Mouse (Mus musculus): ENCODE measurements around the gene Zfp618. TPM values are rescaled to one million over a fixed set of nuclear protein-coding genes. Genes with fewer than 3 reads are reported as not detected.

Zfp618 gene
- polyA plus RNA-seq, 1 experiment from 2014 or later: 8.9 TPM

DNA sequence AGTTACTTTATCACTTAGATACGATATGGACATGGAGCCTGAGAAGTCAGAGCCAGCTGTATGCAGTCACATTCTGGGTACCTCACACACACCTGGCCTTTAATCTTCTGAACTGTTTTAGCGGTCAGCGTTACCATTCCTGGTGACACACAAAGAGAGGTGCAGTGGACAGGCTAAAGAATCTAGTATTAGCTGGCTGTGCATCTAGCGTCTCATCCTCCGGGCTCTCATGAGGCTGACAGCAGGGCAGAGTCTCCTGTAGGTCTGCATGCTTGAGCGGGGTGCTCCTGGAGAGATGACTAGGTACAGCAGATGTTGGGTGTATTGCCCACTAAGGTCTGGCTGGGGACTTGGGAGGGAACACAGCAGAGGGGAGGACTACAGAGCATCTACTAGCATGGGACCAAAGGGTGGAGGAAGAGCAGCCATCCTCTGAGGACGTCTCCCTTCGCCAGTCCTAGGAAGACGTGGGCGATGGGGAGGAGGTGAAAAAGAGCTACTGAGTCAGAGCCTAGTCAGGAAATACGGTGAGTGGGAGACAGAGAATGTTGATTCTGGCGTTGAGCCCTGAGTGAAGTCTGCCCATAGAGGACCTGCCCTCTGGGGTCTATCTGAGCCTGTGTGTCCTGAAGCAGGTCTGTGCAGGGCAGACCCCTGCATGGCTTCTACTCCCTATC is 103.3 kb downstream of the Zfp618 start:
- H3K4me2 ChIP-seq (ENCODE audit: low read length): no peak overlapping the region
- 71% methylated on average over 12 of the region's 12 CpGs for WGBS
- no peaks in the 10 kb centered on the region for H3K9me3 ChIP-seq (ENCODE audit: control insufficient read depth, low read length)
- no peaks in the 10 kb centered on the region for H3K36me3 ChIP-seq (ENCODE audit: control insufficient read depth, insufficient read depth, low read length)
- H3K4me3 ChIP-seq (ENCODE audit: control insufficient read depth in 1 of 2, insufficient read depth in 1 of 2, low read depth in 1 of 2, low read length in 2 of 2): no peak overlapping the region
- H3K9ac ChIP-seq (ENCODE audit: low read length): no peak overlapping the region
- H3K4me1 ChIP-seq (ENCODE audit: control insufficient read depth in 2 of 2, insufficient read depth in 2 of 2, low read length in 2 of 2): peaks cover 15 to 24% of the 10 kb centered on the region in 2 experiments
- ATAC-seq (ENCODE audit: insufficient number of reproducible peaks, insufficient read depth, low FRiP score, low read depth): no peak
- H3K27ac ChIP-seq (replicated peaks in 1 of 2; ENCODE audit: control insufficient read depth in 1 of 2, insufficient read depth in 1 of 2, low read depth in 2 of 2, low read length in 2 of 2): no peak overlapping the region
- H3K27me3 ChIP-seq (ENCODE audit: control insufficient read depth, insufficient read depth, low read length): no peaks in the 10 kb centered on the region

DNA sequence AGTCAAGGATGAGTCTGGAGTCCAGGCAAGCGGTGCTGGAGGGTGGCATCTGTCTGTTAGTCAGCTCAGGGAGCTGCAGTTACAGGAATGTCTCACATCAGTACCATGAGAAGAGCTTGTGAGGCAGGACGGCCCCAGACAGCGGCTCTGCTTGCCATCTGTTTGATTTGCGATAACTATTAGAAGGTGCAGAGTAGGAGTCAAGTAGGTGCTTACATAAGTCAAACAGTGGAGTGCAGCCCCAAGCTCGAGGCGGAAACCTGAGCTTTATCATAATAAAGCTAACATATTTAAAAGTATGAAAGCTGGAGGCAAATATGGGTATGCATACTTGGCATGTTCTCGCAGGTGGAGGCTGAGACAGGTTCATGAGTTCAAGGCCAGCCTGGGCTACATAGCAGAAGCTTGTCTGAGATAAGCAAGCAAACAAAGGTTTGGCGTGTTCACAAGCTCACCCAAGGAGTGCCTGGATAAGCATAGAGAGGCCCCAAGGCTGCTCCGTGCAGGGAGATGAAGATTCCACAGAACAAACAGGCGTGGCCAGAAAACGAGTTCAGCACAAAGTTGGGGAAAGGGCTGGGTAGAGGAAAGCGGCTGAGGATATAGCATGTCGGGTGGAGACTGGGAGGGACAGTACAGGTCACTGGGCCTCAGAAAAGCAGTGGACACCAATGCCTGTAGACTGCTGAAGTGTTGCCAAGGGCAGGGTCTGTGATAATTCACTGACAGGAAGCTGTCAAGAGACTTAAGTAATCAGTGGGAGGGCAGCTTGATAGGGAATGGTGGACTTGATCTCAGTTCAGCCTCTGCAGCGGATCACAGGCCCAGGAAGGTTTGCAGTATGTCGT is 106.3 kb downstream of the Zfp618 start:
- WGBS: 34% methylated on average over 15 of the region's 15 CpGs

DNA sequence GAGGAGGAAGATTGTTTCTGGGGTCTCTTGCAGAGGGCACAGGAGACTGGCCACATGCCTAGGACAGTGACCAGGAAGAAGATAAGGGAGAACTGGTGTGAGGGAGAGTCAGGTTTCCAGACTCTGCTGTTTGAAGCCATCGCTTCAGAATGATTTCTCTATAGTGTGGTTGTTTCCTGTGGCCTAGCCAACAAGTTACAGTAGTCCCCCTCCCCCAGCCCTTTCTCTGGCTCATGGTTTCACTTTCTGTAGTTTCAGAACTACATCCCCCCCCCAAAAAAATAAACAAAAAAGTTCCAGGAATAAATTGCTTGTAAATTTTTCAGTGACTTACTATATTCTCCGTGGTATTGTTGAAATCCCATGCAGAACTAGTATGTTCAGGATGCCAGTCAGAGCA is 107.8 kb downstream of the Zfp618 start:
- Histone ChIP-seq H3K4me3 (ENCODE audit: control insufficient read depth in 1 of 2, insufficient read depth in 1 of 2, low read depth in 1 of 2, low read length in 2 of 2) (no peak overlapping the region), H3K27ac (replicated peaks in 1 of 2; ENCODE audit: control insufficient read depth in 1 of 2, insufficient read depth in 1 of 2, low read depth in 2 of 2, low read length in 2 of 2) (0 out of 4 replicates have a peak overlapping the region, but pooled peaks of 1 of the 2 experiments have one; percentile 4), H3K4me2 (ENCODE audit: low read length) (no peak overlapping the region), H3K4me1 (ENCODE audit: control insufficient read depth in 2 of 2, insufficient read depth in 2 of 2, low read length in 2 of 2) (peaks cover 15 to 24% of the 10 kb centered on the region in 2 experiments), H3K27me3 (ENCODE audit: control insufficient read depth, insufficient read depth, low read length) (no peaks in the 10 kb centered on the region), H3K9me3 (ENCODE audit: control insufficient read depth, low read length) (no peaks in the 10 kb centered on the region), H3K36me3 (ENCODE audit: control insufficient read depth, insufficient read depth, low read length) (no peaks in the 10 kb centered on the region), H3K9ac (ENCODE audit: low read length) (no peak overlapping the region)
- 91% methylated on average over 2 of the region's 2 CpGs for WGBS
- no peak for ATAC-seq (ENCODE audit: insufficient number of reproducible peaks, insufficient read depth, low FRiP score, low read depth)

More for the DNA sequence above, 106.3 kb downstream of the Zfp618 start:
- Histone ChIP-seq H3K27me3 (ENCODE audit: control insufficient read depth, insufficient read depth, low read length) (no peaks in the 10 kb centered on the region), H3K4me2 (ENCODE audit: low read length) (no peak overlapping the region), H3K4me3 (ENCODE audit: control insufficient read depth in 1 of 2, insufficient read depth in 1 of 2, low read depth in 1 of 2, low read length in 2 of 2) (no peak overlapping the region), H3K9me3 (ENCODE audit: control insufficient read depth, low read length) (no peaks in the 10 kb centered on the region), H3K27ac (replicated peaks in 1 of 2; ENCODE audit: control insufficient read depth in 1 of 2, insufficient read depth in 1 of 2, low read depth in 2 of 2, low read length in 2 of 2) (peak overlapping the region in 1 of 2 experiments; percentile 41; a peak in 1 of 4 replicates), H3K9ac (ENCODE audit: low read length) (no peak overlapping the region), H3K36me3 (ENCODE audit: control insufficient read depth, insufficient read depth, low read length) (no peaks in the 10 kb centered on the region), H3K4me1 (ENCODE audit: control insufficient read depth in 2 of 2, insufficient read depth in 2 of 2, low read length in 2 of 2) (peaks cover 15 to 24% of the 10 kb centered on the region in 2 experiments)
- ATAC-seq (ENCODE audit: insufficient number of reproducible peaks, insufficient read depth, low FRiP score, low read depth): peak; percentile 52

DNA sequence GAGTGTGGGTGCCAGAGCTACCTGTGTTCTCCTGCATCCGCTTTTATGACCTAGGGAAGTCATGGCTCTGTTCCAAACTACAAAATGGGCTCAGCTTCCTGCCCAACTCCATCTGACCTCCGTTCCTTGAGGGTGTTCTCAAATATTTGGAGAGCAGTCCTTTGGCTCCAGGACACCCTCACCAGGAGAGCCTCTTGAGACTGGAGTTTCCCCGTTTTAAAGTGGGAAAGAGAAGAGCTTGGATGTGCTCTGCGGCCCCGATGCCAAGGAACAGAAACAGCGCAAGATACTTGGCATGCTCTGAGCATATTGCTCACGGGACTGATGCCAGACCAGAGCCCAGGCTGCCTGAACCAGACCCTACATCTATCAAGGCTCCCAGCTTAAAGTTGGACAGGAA is 113.8 kb downstream of the Zfp618 start:
- 77% methylated on average over 7 of the region's 7 CpGs for WGBS
- Histone ChIP-seq H3K27ac (replicated peaks in 1 of 2; ENCODE audit: control insufficient read depth in 1 of 2, insufficient read depth in 1 of 2, low read depth in 2 of 2, low read length in 2 of 2) (no peak overlapping the region), H3K27me3 (ENCODE audit: control insufficient read depth, insufficient read depth, low read length) (no peaks in the 10 kb centered on the region), H3K4me3 (ENCODE audit: control insufficient read depth in 1 of 2, insufficient read depth in 1 of 2, low read depth in 1 of 2, low read length in 2 of 2) (no peak overlapping the region), H3K4me1 (ENCODE audit: control insufficient read depth in 2 of 2, insufficient read depth in 2 of 2, low read length in 2 of 2) (no peaks in the 10 kb centered on the region), H3K36me3 (ENCODE audit: control insufficient read depth, insufficient read depth, low read length) (peaks cover 22% of the 10 kb centered on the region), H3K4me2 (ENCODE audit: low read length) (no peak overlapping the region), H3K9me3 (ENCODE audit: control insufficient read depth, low read length) (no peaks in the 10 kb centered on the region), H3K9ac (ENCODE audit: low read length) (no peak overlapping the region)
- no peak for ATAC-seq (ENCODE audit: insufficient number of reproducible peaks, insufficient read depth, low FRiP score, low read depth)

DNA sequence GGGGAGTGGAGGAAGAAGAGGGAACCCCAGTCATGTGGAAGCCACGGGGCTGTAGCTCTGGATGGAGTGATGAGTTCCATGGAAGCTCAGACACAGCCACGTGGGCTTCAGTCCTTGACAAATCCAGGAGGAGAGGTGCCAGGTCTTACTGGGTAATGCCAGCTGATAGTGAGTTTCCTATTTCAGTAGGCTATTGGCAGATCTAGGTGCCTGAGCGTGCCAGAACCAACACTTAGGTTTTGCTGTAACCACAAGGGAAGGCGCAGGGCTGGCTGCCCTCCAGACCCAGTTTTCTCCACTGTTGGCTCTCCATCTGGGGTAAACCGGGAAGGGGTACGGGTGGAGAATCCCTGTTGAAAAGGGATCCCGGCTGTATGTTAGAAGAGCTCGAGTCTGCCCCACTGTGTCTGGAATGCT is 119.1 kb downstream of the Zfp618 start:
- H3K4me2 ChIP-seq (ENCODE audit: low read length): no peak overlapping the region
- no peak overlapping the region for H3K27ac ChIP-seq (replicated peaks in 1 of 2; ENCODE audit: control insufficient read depth in 1 of 2, insufficient read depth in 1 of 2, low read depth in 2 of 2, low read length in 2 of 2)
- no peaks in the 10 kb centered on the region for H3K27me3 ChIP-seq (ENCODE audit: control insufficient read depth, insufficient read depth, low read length)
- no peak overlapping the region for H3K9ac ChIP-seq (ENCODE audit: low read length)
- H3K9me3 ChIP-seq (ENCODE audit: control insufficient read depth, low read length): no peaks in the 10 kb centered on the region
- peaks cover 29% of the 10 kb centered on the region for H3K36me3 ChIP-seq (ENCODE audit: control insufficient read depth, insufficient read depth, low read length)
- peak; percentile 45; the same call in 1 of the 2 replicates for ATAC-seq (ENCODE audit: insufficient number of reproducible peaks, insufficient read depth, low FRiP score, low read depth)
- no peak overlapping the region for H3K4me3 ChIP-seq (ENCODE audit: control insufficient read depth in 1 of 2, insufficient read depth in 1 of 2, low read depth in 1 of 2, low read length in 2 of 2)
- WGBS: 67% methylated on average over 8 of the region's 8 CpGs
- H3K4me1 ChIP-seq (ENCODE audit: control insufficient read depth in 2 of 2, insufficient read depth in 2 of 2, low read length in 2 of 2): peaks cover 3 to 4% of the 10 kb centered on the region in 2 experiments; a peak in 2 of 4 replicates

DNA sequence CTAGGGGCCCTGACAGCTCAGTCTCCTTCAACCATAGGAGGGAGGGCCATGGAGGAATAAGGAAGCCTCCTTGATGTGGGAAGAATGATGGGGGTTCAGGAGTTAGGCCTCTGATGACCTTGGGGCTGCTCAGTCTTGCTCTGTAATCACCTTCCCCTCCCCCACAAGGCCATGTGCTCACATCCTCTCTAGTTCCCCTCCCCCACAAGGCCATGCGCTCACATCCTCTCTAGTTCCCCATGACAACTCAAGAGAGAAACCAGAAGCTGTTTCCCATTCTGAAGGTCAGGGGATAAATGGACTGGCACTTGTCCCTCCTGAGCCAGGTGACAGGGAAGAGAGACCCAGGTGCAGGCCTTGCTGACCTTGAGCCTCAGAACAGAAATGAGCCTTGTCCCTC is 124.1 kb downstream of the Zfp618 start:
- 63% methylated on average over 1 of the region's 1 CpGs for WGBS
- 0 out of 2 replicates have a peak, but pooled peaks cover 12% of the 10 kb centered on the region for H3K36me3 ChIP-seq (ENCODE audit: control insufficient read depth, insufficient read depth, low read length)
- no peak for ATAC-seq (ENCODE audit: insufficient number of reproducible peaks, insufficient read depth, low FRiP score, low read depth)
- H3K27me3 ChIP-seq (ENCODE audit: control insufficient read depth, insufficient read depth, low read length): no peaks in the 10 kb centered on the region
- H3K27ac ChIP-seq (replicated peaks in 1 of 2; ENCODE audit: control insufficient read depth in 1 of 2, insufficient read depth in 1 of 2, low read depth in 2 of 2, low read length in 2 of 2): no peak overlapping the region
- H3K4me3 ChIP-seq (ENCODE audit: control insufficient read depth in 1 of 2, insufficient read depth in 1 of 2, low read depth in 1 of 2, low read length in 2 of 2): no peak overlapping the region
- H3K4me1 ChIP-seq (ENCODE audit: control insufficient read depth in 2 of 2, insufficient read depth in 2 of 2, low read length in 2 of 2): peaks cover 8 to 13% of the 10 kb centered on the region in 2 experiments; a peak in 2 of 4 replicates
- no peak overlapping the region for H3K4me2 ChIP-seq (ENCODE audit: low read length)
- no peaks in the 10 kb centered on the region for H3K9me3 ChIP-seq (ENCODE audit: control insufficient read depth, low read length)
- no peak overlapping the region for H3K9ac ChIP-seq (ENCODE audit: low read length)

DNA sequence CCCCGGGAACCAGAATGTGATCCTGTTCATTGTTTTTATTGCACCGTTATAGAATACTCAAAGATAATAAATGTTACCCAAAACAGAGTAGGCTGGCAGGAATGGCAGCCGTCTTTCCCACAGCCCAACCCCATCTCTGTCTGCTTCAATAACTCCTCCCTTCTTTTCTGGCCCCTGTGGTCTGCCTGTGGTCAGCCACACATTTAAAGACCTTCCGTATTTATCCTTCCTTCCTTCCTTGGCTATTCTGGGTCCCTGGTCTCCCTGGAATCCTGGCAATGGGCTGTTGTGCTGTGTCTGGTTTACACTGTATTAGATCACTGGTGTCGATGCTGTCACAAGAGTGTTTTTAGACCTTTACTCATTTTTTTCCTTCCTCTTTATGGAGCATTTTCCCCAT is 125.8 kb downstream of the Zfp618 start:
- WGBS: 68% methylated on average over 5 of the region's 5 CpGs
- Histone ChIP-seq H3K4me1 (ENCODE audit: control insufficient read depth in 2 of 2, insufficient read depth in 2 of 2, low read length in 2 of 2) (peaks cover 8 to 13% of the 10 kb centered on the region in 2 experiments; a peak in 2 of 4 replicates), H3K36me3 (ENCODE audit: control insufficient read depth, insufficient read depth, low read length) (0 out of 2 replicates have a peak, but pooled peaks cover 16% of the 10 kb centered on the region), H3K27ac (replicated peaks in 1 of 2; ENCODE audit: control insufficient read depth in 1 of 2, insufficient read depth in 1 of 2, low read depth in 2 of 2, low read length in 2 of 2) (no peak overlapping the region), H3K4me3 (ENCODE audit: control insufficient read depth in 1 of 2, insufficient read depth in 1 of 2, low read depth in 1 of 2, low read length in 2 of 2) (no peak overlapping the region), H3K4me2 (ENCODE audit: low read length) (no peak overlapping the region), H3K27me3 (ENCODE audit: control insufficient read depth, insufficient read depth, low read length) (no peaks in the 10 kb centered on the region), H3K9ac (ENCODE audit: low read length) (no peak overlapping the region), H3K9me3 (ENCODE audit: control insufficient read depth, low read length) (no peaks in the 10 kb centered on the region)
- ATAC-seq (ENCODE audit: insufficient number of reproducible peaks, insufficient read depth, low FRiP score, low read depth): no peak
